Mouse (Mus musculus): Measurements from ENCODE around the gene Zdhhc16.

DNA sequence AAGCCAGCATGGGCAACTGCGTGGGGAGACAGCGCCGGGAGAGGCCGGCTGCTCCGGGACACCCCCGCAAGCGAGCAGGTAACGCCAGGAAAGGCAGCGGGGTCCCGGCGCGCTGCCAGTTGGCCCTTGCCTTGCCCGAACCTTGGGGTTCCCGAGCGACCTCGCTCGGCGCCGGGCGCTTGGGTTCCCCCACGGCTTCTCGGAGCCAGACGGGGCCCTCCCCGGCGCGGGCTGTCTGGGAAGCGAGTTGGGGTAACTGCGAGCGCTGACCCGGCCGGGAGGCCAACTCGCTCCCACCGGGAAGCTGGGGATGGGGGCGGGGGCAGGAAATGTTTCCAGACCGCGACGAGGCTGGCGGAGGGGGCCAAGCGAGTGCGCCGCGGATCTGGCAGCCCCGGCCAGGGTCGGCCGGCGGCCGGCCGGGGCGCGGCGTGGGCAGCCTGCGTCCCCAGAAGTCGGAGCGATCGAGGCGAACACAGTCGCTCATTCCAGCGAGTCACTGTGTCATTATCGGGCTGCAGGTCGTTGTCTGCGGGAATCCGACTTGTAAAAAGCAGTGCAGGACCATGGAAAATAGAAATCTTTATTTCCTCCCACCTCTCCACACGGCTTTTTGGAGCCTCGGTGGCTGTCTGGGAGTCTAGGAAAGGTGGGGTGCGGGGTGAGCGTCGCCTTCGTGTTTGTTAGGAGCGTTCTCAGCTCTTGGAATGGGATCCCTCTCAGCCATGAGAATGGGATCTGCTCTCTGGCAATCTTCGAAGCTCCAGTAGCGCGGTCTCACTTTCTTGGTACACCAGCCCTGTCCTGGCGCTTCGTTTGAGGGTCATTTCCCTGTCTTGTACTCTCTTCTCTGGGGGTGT is 48.9 kb downstream of the Zdhhc16 start:
- TF ChIP-seq GATA1 (IDR thresholded peaks at IDR 0.05; ENCODE audit: borderline replicate concordance, low read length) (no peak), FLI1 (IDR thresholded peaks at IDR 0.05; ENCODE audit: low read length) (no peak)

All from megakaryocyte, embryonic 14.5 days (primary cell).